Mouse (Mus musculus) layer of hippocampus, postnatal 36 days (tissue): ENCODE data around the gene Saa4. TPM values are rescaled to one million over a fixed set of nuclear protein-coding genes. Genes with fewer than 3 reads are reported as not detected.
"Not testable (repeated sequence)": the region's sequence is repeated elsewhere in the genome, so short reads cannot be mapped to it uniquely, and the experiment has no call there.

Experiments used
- DNase-seq, 2 experiments: peaks; one replicate each; pipeline ENCODE4 v3.0.0; 2022
- total RNA-seq, 2 experiments: library from RNA; stranded (reverse); gene quantifications; 2 replicates each; pipeline ENCODE4 v1.2.3; 2021

Gene Saa4
- total RNA-seq, 2 experiments from 2014 or later, result not detected

- DNase-seq, result no peak
Observed at GRCm38 (mm10) chr7:46715600-46715999, 16.8 kb downstream of the Saa4 start, which contains the start of gene Saa3. Saa3 (minus strand) TSS chr7:46715700.

- DNase-seq, result peak in 1 of 2 experiments; percentile 45
Observed at GRCm38 (mm10) chr7:46714518-46714917, 17.9 kb downstream of the Saa4 start.

DNA sequence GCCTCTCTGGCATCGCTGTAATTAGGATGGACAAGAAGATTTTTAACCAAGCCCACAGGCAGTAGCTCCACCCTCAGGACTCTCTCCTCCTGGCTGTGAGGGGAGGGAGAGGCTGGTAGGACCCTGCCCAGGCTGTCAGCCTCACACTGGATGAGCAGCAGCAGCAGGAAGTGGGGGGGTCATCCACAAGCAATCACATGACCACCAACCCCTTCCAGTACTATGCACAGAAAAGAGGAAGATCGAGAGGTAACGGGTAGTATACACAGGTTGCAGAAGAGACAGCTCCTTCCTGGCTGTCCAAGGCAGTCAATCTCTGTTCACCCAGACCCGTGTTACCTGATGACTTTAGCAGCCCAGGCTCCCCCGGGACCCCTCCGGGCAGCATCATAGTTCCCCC lies 20.2 kb downstream of the Saa4 start:
- DNase-seq, result no peak

- peak; percentile 78 to 84 for DNase-seq
Observed at GRCm38 (mm10) chr7:46710390-46710844, 22.0 kb downstream of the Saa4 start, which contains the start of gene Saal1. Saal1 (minus strand) TSS chr7:46710680.

DNA sequence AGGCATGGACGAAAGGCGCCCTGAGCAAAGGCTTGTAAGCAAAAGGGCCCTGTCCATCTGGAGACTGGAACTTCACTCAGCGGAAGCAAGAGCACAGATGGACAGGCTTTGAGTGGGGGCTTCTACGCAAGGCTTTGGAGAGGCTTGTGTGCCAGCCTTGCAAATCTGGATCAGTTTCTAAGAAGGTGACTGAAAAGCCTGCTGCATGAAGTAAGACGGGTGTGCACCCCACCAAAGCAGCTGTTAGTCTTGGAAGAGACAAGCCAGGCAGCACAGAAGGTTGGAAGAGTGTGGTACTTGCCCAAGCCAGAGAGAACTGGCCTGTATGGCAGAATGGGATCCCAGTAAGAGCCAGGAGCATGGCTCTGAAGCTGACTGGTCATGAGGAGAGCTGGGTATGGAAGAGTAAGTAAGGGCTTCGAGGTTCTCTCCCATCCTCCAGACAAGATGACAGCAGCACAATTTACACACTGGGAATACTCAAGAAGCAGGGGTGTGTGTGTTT lies 31.8 kb downstream of the Saa4 start:
- no peak for DNase-seq

GRCm38 (mm10) chr7:46696754-46697153 lies 35.6 kb downstream of the Saa4 start:
- no peak for DNase-seq

DNA sequence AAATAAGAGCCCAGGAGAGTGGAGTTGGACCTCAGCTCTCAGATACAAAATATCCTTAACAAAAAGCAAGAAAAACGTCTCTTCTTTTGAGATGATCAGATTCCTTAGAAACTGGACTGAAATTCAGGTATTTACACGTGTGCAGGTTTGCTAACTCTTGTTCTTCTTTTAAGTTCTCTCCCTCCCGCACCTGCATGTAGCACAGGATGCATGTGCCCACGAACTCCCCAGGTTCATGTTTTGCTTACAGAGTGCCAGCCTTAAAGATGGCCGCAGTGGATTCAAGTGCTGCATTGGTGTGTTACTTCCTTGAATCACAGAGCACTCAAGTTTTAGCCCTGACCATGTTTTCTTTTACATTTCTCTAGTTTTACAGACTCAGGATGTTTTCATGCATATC lies 45.6 kb downstream of the Saa4 start:
- no peak for DNase-seq

DNA sequence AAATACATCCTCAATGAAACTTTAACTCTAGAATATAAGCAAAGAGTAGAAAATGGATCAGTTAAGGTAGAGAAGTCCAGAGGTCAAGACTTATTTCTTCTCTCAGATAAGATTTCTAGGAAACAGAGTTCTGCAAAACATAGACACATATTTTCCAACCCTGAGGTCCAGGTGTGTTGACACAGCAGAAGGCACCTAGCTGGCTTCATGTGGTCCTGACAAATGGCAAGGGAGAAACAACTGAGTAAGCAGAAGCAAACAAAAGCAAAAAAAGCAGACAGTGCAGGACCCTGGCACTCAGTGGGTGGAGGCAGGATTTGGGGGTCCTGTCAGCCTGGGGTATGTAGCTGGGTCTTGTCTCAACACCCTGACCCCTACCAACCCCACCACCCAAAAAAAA lies 51.7 kb downstream of the Saa4 start:
- DNase-seq, result no peak

DNA sequence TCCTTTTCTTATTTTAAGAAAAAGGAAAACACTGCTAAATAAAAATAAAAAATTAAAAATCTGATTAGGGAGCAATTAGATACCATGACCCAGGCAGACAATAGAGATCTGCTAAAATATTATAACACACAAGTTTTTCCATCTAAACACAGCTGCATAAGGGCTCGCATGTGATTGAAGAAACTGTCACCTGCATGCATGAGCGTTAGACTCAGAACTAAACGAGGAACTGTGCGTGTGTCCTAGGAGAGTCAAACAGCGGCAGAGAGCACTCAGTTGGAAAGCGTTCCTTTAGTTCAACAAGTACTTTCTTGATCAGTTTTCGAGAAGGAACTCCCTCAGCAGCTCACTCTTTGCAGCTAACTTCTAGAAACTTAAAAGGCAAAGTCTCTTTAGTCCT lies 53.4 kb downstream of the Saa4 start:
- DNase-seq, result not testable (repeated sequence)

GRCm38 (mm10) chr7:46678417-46678816 lies 54.0 kb downstream of the Saa4 start:
- DNase-seq, result no peak

Other genes with a start within 250 kb of the Saa4 start
- 10 to 100 TPM; 42.4 to 45.4 TPM for gene Sergef, start 92.8 kb downstream of the Saa4 start, total RNA-seq
- under 1 TPM; 0.10 to 0.25 TPM for gene Tph1, start 60.1 kb downstream of the Saa4 start, total RNA-seq
- 10 to 100 TPM; 10.3 to 11.3 TPM for gene Saal1, start 21.9 kb downstream of the Saa4 start, total RNA-seq
- gene Saa3, start 16.9 kb downstream of the Saa4 start, total RNA-seq, result not detected
- gene Saa1, start 10.4 kb upstream of the Saa4 start, total RNA-seq, result not detected
- not detected for gene Saa2, start 19.2 kb upstream of the Saa4 start, total RNA-seq
- 10 to 100 TPM; 16.2 to 16.4 TPM for gene Hps5, start 63.5 kb upstream of the Saa4 start, total RNA-seq
- gene Gtf2h1, start 63.5 kb upstream of the Saa4 start, total RNA-seq, result 10 to 100 TPM; 36.9 to 37.2 TPM
- gene Ldha, start 108.9 kb upstream of the Saa4 start, total RNA-seq, result 100 to 1,000 TPM; 286 to 311 TPM
- not detected for gene Ldhc, start 128.6 kb upstream of the Saa4 start, total RNA-seq
- gene Tsg101, start 187.4 kb upstream of the Saa4 start, total RNA-seq, result 10 to 100 TPM; 73.0 to 80.2 TPM
- gene Uevld, start 225.9 kb upstream of the Saa4 start, total RNA-seq, result 10 to 100 TPM; 15.5 to 18.3 TPM